Mouse (Mus musculus): ENCODE data around the gene Ranbp10. TPM values are rescaled to one million over a fixed set of nuclear protein-coding genes. Genes with fewer than 3 reads are reported as not detected.

Ranbp10 gene
- 10 to 100 TPM; 23.0 to 24.3 TPM for total RNA-seq (2021)
- long read RNA-seq, experiment 1, full-length matches to known transcripts, result 20 of 42 reads
- long read RNA-seq, experiment 1, partial matches to known transcripts, result 11 of 42 reads
- long read RNA-seq, experiment 1, other reads (novel, unspliced or antisense), result 11 of 42 reads
- long read RNA-seq, experiment 2, full-length matches to known transcripts, result 31 of 43 reads
- long read RNA-seq, experiment 2, partial matches to known transcripts, result 7 of 43 reads
- long read RNA-seq, experiment 2, other reads (novel, unspliced or antisense), result 5 of 43 reads

DNA sequence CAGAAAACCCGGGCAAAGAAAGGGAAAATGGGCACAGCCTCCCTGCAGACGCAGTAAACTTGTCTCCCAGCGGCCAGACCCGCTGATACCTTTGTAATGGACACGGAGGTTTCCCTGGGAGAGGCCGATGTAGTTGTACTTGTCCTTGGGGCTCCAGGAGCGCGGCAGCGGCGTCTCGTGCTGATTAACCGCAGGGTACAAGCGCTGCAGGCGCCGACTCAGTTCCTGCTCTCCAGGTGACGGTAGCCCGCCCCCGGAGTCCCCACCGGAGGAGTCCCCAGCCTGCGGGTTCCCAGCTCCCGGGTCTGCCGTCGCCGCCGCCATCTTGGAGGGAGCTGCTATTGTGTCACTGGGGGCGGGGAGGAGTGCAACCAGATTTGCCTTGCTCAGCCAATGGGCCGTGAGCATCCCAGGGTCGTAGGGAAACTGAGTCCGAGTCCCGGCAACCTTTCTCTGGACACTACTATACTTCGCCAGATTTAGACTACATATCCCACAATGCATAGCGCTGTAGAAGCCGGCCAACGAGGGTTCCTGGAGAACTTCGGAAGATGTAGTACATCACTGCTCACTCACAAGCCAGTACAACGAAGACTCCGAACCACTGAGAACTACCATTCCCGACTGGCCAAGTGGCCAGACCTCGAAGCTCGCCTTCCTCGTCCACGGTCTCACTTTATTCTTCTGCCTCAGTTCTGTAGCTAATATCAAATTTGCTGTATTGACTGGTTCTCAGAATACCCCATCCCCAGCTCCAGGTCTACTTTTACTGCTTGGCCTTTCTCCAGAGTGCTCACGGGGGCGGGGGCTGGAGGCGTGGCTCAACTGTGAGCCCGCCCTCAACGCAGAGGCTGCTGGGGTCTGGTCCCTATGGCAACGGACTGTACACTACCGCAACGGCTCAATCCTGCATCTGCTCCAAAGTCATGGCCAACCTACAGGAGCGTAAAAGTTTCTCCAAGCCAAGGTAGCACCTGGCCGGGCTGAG is at the start of gene Ranbp10, which contains the start of gene Tsnaxip1:
Ranbp10 (minus strand) TSS at position 490 of the 988 bp plus-strand sequence.
Tsnaxip1 (plus strand) TSS at position 871 of the 988 bp plus-strand sequence.
- Histone ChIP-seq H3K27ac (peak within 1 kb of the TSS; percentile 96), H3K4me3 (peak within 1 kb of the TSS; percentile 85)
- peak; percentile 97 for DNase-seq
- intact Hi-C loops (cut with DNase I), result no loop called here
- TF ChIP-seq CTCF (IDR thresholded peaks at IDR 0.05), result no peak

DNA sequence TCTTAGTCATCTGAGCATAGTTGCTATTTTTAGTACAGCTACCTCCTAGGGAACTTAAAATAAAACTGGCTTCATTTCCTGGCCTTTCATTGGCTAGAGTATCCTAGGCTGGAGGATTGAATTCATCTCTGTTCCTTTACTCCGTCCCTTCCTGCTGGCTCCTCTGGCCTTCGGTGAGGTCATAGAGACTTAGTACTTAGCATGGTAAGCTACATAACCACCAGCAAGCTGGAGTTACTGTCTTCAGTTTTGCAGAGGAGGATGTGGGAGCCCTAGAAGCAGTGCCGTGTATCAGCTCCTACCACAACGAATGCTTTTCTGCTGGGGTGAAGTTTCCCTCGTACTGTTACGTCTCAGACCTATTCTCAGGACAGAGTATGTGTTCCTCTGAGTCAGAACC is 47.2 kb upstream of the Ranbp10 start:
- peak overlapping the region; percentile 65 for H3K4me3 ChIP-seq
- peak overlapping the region; percentile 92 for H3K27ac ChIP-seq
- peak; percentile 70 for DNase-seq
- intact Hi-C loops (cut with DNase I), result no loop called here
- TF ChIP-seq CTCF (IDR thresholded peaks at IDR 0.05), result no peak

DNA sequence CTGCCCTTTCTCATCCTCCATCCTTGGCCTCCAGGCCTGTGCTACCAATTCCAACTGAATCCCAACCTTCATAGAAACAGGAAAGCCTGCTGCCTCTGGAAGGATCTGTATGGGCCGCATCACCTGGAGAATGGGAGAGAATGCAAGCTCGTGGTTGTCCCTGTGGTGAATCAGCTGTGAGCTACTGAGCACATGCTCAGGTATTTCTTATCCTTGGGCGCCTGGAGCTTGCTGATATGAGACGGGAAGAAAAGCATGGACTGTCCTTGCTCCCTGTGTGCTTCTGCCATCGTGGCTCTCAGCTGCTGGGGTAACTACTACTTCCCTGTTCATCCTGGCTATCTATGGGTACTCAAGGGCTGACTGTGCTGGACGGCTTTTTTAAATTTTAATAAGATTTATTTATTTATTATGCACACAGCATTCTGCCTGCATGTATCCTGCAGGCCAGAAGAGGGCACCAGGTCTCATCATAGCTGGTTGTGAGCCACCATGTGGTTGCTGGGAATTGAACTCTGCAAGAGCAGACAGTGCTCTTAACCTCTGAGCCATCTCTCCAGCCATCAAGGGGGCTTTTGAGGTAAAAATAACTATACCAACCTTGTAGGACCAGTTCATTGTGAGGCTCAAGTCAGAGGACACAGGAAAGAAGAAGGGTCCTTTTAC is 39.3 kb upstream of the Ranbp10 start:
- Histone ChIP-seq H3K4me3 (no peak overlapping the region), H3K27ac (peak overlapping the region; percentile 0; the same call in 1 of the 2 replicates)
- TF ChIP-seq CTCF (IDR thresholded peaks at IDR 0.05), result peak; percentile 27; the same call in 1 of the 2 replicates
- DNase-seq, result no peak
- intact Hi-C loops (cut with DNase I), result no loop called here

DNA sequence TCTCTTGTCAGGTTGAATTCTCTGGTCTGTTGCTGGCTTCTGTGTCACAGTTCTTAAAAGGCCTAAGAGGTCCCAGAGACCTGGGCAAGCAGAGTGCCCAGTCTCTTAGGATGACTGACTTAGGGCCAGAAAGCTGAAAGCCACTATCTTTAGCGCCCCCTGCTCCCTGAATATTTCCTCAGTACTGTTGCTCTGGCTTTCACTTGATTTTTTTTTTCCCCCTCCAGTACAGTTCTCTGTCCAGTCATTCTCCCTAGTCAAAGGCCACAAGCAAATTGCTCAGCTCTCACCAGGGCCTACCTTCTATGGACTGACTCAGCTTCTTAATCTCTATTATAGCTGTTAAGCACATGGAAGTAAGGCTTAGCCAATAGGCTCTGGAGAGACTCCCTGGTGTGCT is 34.8 kb upstream of the Ranbp10 start:
- TF ChIP-seq CTCF (IDR thresholded peaks at IDR 0.05), result peak; percentile 26; the same call in 1 of the 2 replicates
- peak; percentile 15 for DNase-seq
- Histone ChIP-seq H3K27ac (peak overlapping the region; percentile 94), H3K4me3 (peak overlapping the region; percentile 95)
- intact Hi-C loops (cut with DNase I), result no loop called here

DNA sequence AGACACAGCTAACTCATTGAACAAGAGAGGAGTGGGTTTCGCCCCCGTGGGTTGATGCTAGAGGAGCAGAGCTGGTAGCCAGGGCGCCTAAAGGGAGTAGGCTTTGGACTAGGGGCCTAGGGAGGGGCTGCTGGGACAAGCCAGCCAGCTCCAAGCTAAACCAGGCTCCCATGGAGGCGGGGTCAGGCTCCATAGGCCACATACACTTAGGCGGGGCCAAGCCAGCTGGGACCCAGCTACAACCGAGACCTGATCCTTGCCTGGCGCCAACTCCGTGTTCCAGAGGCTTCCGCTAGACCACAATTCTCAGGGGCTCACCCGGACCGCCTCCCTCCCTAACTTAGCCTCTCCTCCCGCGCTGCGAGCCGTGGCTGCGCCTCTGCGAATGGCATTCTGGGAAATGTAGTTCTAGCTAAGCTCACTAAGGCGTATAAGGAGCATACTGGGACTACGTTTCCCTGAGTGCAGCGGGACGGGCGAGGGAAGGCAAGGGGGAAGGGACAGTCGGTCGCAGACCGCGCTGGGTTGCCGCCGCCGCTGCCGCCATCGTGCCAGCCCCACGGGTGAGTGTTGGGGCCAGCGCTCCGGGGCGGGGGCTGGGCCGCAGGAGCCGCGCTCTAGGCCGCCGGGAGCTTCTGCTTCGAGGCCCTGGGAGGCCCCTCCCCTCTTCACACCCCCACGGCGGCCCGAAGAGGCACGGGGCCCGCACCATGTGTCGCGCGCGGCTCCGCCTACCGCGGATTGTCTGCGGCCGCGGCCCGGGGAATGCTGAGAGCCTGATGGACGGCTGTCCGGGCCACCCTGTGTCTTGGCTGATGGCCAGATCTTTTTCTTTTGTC is 33.2 kb upstream of the Ranbp10 start, which contains the start of gene Nutf2:
Nutf2 (plus strand) TSS at position 438 of the 839 bp plus-strand sequence.
- intact Hi-C loops (cut with DNase I), result no loop called here
- DNase-seq, result peak; percentile 97
- Histone ChIP-seq H3K4me3 (peak within 1 kb of the TSS; percentile 95), H3K27ac (peak within 1 kb of the TSS; percentile 94)
- no peak for TF ChIP-seq CTCF (IDR thresholded peaks at IDR 0.05)

DNA sequence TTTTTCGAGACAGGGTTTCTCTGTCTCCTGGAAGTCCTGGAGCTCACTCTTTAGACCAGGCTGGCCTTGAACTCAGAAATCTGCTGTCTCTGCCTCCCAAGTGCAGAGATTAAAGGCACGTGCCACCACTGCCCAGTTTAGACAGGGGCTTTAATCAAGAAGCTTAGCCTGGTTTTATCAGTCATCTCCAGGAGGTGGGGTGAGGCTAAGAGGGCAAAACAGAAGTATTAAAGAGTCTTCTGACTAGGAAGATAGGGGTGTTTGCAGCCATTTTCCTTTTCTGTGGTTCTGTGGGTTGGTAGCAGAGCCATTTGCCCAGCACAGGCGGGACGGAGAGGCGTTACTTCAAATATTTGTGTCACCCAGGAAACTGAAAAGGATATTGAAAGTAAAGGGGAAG is 32.2 kb upstream of the Ranbp10 start:
- no peak for DNase-seq
- H3K4me3 ChIP-seq, result peak overlapping the region; percentile 95
- peak overlapping the region; percentile 94 for H3K27ac ChIP-seq
- intact Hi-C loops (cut with DNase I), result no loop called here
- no peak for TF ChIP-seq CTCF (IDR thresholded peaks at IDR 0.05)

DNA sequence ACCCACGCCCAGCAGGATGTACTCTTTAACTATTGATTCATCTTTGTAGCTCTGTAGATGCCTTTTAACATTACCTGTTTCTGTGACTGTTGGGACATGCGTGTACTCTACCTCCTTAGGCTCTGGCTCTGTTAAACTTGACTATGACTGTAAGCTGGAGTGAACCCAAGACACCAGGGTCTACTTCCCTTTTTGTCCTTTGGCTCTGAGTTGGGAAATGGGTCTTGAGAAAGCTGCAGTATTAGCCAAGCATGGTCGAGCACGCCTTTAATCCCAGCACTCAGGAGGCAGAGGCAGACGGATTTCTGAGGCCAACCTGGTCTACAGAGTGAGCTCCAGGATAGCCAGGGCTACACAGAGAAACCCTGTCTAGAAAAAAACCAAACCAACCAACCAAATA is 31.3 kb upstream of the Ranbp10 start:
- TF ChIP-seq CTCF (IDR thresholded peaks at IDR 0.05), result no peak
- no peak overlapping the region for H3K4me3 ChIP-seq
- H3K27ac ChIP-seq, result 0 out of 2 replicates have a peak overlapping the region, but pooled peaks have one; percentile 20
- DNase-seq, result no peak
- intact Hi-C loops (cut with DNase I), result no loop called here

DNA sequence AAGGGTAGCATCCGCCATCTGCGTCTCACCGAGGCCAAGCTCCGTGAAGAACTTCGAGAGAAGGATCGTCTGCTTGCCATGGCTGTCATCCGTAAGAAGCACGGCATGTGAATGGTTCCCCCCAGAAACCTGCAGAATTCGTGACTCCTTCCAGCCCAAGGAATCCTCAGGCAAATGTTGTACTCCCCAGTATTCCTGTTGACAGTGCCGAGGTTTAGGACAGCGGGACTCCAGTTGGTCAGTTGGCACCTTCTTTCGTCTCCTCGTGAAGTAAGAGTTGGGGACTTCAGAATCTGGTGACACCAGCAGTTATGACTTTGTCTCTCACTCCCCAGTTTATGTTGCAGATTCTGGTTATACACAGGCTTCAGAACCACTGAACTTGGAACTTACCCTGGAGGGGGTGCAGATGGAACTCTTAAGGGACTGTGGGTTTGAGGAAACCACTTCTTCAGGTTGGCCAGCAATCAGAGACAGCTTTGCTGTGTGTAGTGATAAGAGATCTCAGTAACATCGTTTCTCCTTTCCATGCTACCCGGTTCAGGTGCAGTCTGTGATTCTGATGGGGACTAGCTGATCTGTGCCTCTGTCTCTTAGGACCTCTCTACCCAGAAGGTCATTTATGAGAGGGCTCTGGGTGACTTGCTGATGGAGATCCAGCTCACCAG is 29.2 kb upstream of the Ranbp10 start:
- Histone ChIP-seq H3K4me3 (peak overlapping the region; percentile 83), H3K27ac (peak overlapping the region; percentile 98)
- no peak for TF ChIP-seq CTCF (IDR thresholded peaks at IDR 0.05)
- intact Hi-C loops (cut with DNase I), result no loop called here
- no peak for DNase-seq

DNA sequence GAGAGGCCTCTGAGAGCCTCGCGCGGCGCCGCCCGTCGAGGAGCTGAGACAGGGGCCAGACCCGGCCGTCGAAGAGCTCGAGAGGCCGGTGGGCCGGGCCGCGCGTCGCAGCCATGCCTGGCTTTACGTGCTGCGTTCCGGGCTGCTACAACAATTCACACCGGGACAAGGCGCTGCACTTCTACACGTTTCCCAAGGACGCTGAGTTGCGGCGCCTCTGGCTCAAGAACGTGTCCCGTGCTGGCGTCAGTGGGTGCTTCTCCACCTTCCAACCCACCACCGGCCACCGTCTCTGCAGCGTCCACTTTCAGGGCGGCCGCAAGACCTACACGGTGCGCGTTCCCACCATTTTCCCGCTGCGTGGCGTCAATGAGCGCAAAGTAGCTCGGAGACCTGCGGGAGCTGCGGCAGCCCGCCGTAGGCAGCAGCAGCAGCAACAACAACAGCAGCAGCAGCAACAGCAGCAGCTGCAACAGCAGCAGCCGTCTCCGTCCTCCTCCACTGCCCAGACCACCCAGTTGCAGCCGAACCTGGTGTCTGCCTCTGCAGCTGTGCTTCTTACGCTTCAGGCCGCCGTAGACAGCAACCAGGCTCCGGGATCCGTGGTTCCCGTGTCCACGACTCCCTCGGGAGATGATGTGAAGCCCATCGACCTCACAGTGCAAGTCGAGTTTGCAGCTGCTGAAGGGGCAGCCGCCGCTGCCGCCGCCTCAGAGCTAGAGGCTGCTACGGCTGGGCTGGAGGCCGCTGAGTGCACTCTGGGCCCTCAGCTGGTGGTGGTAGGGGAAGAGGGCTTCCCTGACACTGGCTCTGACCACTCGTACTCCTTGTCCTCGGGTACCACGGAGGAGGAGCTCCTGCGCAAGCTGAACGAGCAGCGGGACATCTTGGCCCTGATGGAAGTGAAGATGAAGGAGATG is 28.4 kb upstream of the Ranbp10 start:
- H3K4me3 ChIP-seq, result peak overlapping the region; percentile 83
- DNase-seq, result peak; percentile 69
- intact Hi-C loops (cut with DNase I), result no loop called here
- TF ChIP-seq CTCF (IDR thresholded peaks at IDR 0.05), result no peak
- peak overlapping the region; percentile 98 for H3K27ac ChIP-seq

DNA sequence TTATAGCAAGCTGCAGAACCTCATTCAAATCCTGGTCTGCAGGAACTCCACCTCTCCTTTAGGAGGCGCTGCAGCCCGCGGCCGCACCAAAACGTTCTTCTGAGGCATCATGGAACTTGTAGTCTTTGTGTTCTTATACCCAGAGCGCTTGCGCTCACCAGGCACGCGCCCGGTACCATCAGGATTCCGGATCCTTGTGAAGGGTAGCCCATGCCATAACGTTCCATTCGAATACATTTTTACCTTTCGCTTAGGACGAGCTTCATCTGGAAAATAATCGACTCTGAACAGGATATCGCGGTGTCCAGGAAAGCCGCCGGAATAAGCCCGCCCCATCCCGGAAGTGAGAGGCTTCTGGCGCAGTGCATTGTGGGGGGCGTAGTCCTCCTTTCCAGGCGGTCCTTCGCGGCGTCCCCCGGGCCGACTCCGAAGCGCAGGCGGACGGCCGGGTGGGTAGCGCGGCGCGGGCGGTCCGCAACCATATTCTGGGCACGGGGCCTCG is 27.6 kb upstream of the Ranbp10 start, which contains the start of gene Thap11:
Thap11 (plus strand) TSS at position 418 of the 502 bp plus-strand sequence.
- peak within 1 kb of the TSS; percentile 98 for H3K27ac ChIP-seq
- intact Hi-C loops (cut with DNase I), result loop anchor here (5.0 kb wide), 2 partner anchors 48 to 78 kb away; partner anchors contain the start of genes Ctrl and Pskh1
- TF ChIP-seq CTCF (IDR thresholded peaks at IDR 0.05), result peak; percentile 97
- peak within 1 kb of the TSS; percentile 83 for H3K4me3 ChIP-seq
- DNase-seq, result peak; percentile 96

Measured in gastrocnemius, adult 2 months (tissue).